Mouse (Mus musculus) left cerebral cortex, postnatal 25 days (tissue): ENCODE results near the gene Dbx1. TPM values are rescaled to one million over a fixed set of nuclear protein-coding genes. Genes with fewer than 3 reads are reported as not detected.

Experiments
- DNase-seq, 2 experiments: peaks; one replicate each; pipeline ENCODE4 v3.0.0; 2022; ENCODE audit warnings: low spot score in 2 of 2, mixed read lengths in 1 of 2
- intact Hi-C: fragments of 180-260 bp; cut with DNase I; formaldehyde crosslinking; loops from one replicate; pipeline ENCODE4 v1.15.1; 2025
- total RNA-seq, 2 experiments: library from RNA; stranded (reverse); gene quantifications; 2 replicates each; pipeline ENCODE4 v1.2.3; 2021

The Dbx1 gene
- total RNA-seq, 2 experiments from 2014 or later, result not detected

DNA sequence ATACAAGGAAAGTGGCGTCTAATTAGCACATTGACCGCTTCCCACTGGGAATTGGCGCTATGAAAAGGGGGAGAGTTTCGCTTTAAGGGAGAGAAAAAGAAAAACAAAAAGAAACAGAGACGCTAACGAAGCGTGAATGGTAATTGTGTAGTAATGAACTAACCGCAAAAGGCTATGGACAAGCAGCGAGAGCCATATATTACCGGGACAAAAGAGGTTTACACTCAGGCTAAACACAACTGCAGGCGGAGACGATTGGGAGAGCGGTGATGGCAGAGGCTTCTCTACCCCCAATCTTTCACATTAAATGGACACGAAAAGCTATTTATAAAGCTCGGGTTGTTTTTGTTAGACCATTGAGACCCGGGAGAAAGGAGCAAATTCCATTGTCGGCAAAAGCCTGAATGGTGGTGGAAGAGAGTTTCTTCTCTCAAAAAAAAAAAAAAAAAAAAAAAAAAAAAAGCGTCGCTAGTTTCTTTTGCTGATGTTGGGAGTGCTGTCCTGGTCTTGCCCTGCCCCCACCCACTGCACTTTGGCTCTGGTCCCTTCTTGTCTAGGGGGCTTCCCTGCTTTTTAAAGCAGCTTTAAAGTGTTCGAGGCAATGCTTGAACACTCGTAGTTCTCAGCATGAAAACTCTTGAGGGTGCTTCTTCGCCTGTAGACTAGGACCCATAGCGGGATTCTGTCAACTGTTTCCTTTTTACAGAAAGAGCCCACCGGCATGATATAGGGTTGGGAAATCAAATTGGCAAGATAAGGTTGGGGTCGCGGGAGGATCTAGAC is 2.2 kb downstream of the Dbx1 start:
- intact Hi-C loops, result no loop called here
- DNase-seq, result no peak

DNA sequence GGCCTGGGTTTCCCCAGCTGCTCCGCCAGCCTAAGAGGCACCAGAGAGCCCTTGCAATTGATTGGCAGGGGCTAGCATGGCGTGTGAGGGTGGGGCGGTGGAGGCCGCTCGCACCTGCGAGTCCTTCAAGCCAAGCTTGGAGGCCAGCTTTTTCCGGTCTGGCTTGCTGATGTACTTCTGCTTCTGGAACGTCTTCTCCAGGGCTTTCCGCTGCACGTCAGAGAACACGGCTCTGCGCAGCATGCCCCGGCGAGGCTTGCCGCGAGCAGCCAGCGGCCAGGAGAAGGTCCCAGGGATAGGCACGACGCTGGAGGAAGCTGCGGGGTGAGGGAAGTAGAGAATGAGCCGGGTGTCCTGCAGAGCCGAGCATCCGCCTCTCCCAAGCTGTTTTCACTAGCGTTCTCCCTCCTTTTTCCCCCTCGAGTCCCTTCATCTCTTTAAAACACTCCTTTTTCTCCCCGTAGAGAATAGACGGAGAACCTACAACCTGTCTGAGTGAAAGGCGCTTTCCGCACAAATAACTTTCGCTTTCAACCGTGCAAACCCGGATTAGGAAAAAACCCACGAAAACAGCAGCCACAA is 3.2 kb downstream of the Dbx1 start:
- no peak for DNase-seq
- intact Hi-C loops, result no loop called here

DNA sequence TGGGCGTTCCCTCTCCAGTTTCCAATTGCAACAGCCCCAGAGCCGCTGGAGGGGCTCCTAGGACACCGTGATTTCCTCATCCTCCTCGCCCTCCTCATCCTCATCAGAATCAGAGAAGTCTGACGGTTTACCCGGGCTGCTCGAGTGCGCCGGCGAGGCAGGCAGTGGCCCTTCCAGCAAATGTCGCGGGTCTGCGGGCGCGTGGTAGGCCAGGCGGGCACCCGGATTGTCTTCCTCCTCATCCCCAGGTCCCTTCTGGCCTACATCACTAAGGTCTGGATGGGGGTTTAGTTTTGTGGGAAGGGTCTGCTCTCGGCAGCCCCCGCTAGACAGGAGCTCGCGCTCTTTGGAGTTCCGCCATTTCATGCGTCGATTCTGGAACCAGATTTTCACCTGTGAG is 4.3 kb downstream of the Dbx1 start:
- intact Hi-C loops, result no loop called here
- no peak for DNase-seq

DNA sequence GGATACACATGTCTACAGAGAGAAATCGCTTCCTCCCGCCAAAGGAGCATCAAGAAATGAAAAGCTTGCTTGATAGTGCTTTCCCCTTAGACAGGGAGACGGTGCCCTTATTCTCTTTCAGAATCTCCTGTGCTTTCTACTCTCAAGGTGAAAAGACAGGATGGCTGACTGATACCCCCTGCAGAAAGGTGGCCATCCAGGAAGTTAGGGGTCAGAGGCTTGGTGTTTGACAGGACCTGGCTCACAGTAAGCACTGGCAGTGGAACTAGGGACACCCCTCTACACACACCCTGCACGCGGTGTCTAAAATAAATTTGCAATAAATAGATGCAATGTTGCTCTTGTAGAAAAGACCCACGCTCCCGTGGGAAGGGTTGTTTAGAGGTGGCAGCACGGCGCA is 4.8 kb downstream of the Dbx1 start:
- no peak for DNase-seq
- intact Hi-C loops, result no loop called here

DNA sequence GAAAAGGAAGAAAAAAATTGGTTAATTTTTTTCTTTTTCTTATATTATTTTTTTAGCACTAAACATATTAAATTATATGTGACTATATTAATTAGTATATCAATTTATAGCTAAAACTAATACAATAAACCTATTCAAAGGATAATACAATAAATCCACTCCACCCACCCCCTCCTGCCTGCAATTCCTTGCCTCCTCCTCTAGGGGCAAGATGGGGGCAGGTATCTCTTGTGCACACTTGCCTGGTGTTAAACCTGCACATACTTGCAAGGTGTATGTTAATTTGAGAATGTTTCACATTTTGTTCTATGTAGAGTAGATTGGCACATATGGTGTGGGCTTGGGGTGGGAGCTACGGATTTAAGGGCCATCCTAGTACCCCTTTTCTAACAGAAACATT is 16.5 kb downstream of the Dbx1 start:
- DNase-seq, result no peak
- intact Hi-C loops, result no loop called here

DNA sequence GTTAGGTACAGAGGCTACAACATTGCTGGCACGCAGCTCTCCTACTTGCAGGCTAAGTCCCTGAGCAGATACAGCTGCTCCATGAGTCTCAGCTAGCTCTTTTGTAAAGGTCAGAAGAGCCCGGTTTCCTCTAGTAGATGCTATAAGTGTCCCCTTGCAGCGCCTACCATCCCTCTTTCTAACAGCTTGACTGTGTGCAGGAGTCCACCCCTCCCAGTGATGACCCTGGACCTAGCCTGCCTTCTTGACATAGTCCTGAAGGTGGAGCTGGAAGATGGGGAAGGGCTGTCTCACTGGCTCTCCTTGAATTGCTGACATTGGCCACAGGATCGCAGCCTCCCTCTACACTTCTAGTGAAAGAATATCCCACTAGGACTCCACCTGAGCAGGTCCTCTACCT is 19.6 kb downstream of the Dbx1 start:
- intact Hi-C loops, result loop anchor here (5.0 kb wide), 1 partner anchor 305 kb away; no protein-coding TSS in a partner anchor
- DNase-seq, result peak in 1 of 2 experiments; percentile 1

DNA sequence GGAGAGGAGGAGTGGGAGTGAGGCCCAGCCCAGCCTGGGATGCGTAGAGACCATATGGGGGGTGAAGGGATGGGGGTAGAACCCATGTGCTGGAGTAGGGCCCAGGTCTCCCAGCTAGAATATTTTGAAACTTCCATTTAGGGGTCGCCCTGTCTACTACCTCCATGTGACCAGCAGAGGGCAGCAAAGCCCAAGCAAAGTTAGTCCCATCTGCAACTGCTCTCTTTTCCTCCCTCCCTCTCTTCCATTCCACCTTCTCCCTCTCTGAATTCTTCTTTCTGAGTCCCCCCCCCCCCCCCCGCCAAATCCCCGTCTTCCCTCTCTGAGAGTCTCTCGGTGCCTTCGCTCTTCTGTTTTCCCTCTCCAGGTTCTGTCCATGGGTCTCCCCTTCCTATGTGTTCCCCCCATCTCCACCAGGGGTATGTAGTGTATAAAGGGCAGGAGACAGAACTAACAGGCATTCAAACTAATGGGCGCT is 20.4 kb downstream of the Dbx1 start:
- peak; percentile 59 to 70 for DNase-seq
- intact Hi-C loops, result loop anchor here (1.0 to 5.0 kb wide), 2 partner anchors 135 to 306 kb away; no protein-coding TSS in a partner anchor

DNA sequence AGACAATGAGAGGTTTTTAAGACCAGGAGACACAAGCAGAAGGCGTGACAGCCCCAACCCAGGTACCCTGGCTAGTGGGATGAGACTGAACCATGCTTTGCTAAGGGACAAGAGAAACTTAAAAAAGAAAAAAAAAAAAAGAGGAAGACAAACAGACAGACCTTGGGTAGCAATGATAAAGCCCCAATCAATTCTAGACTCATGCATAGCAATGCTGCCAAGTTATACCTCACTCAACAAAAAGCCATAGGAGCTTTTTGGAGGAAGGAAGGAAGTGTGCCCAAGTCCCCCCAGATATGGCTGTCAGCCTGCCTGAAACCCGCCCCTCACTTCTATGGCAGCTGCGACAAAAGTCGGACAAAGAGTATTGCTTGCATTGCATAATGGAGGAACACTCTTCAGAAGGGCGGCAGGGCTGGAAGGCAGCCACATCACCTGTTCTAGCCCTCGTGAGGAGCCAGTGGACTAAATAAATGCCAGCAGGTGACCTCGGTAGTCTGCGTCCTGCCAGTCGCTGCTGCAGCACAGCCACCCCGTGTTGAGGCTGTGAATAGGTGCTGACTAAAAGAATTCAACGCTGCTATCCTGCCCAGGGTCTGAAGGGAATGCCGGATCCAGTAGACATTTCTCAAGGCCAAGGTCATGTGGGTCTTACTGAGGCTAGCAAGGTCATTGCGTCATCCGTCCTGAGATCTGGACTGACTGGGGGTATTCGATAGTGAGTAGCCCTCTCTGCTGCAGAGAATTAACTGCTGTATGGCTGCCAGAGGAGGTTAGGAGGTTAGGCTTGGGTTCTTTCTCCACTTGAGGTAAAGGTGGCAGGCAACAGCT is 31.5 kb downstream of the Dbx1 start:
- DNase-seq, result peak in 1 of 2 experiments; percentile 4
- intact Hi-C loops, result no loop called here

DNA sequence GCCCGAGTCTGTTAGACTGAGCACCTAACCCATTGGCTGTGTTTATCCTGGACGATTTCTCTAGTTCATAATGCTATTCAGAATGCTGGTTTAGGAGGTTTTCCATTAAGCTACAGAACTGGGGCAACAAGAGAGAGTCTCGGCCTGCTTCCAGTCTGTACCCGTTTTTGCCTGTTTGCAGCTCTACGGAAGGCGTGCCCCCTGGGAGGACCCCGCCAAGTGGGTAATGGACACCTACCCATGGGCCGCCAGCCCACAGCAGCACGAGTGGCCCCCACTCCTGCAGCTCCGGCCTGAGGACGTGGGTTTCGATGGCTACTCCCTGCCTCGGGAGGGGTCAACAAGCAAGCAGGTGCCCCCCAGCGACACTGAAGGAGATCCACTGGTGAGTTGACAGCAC is 32.4 kb downstream of the Dbx1 start:
- intact Hi-C loops, result no loop called here
- no peak for DNase-seq

DNA sequence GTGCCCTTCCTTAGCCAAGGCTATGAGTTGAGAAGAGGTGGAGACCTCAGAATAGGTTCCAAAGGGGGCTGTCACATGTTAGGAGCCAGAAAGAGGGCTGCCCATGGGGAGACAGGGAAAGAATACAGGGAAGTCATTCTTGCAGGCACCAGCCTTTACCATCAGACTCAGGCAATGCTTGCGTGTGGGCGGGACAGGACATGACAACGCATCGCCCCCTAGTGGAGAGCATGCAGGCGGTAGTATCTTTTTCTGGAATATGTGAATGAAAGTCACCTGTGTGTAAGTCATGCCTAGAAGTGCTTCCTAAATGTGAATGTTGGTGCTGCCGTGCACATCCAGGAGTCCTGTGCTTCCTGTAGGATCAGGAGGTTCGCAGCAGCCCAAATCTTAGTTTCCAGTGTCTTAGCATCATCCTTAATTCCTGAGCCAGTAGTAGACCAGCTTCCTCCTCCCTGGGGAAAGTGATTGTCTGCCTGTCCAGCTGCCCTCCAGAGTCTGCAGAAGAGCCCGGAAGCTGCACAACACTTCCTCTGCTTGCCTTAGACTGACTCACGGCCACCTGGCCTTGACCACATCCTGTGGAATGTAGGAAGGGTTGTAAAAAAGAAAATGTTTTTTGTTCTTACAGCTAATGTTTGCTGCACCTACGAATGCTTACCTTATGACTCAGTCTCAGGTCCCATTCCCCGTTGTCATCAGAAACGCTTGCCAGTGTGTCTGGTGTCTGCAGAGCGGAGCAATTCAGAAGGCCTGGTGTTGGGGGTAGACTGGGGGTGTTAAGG is 35.3 kb downstream of the Dbx1 start:
- peak; percentile 86 to 93 for DNase-seq
- intact Hi-C loops, result no loop called here

DNA sequence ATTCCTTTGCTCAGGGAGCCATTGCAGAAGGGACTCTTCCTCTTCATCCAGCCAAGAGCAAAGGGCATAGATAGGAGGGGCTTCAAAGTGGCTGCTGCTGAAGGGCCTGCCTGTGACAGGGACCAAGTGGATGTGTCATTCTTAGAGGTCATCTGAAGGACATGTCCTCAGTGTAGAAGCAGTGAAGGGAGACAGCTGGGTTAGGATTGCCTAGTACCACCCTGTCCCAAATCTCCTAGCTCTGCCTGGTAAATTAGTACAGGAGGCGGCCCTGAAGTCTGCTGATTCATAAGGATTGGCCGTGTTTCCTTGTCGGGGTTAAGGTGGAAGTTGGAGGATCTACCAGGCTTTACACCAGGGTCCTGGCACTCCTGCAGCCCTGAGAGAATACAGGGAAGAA is 36.7 kb downstream of the Dbx1 start:
- intact Hi-C loops, result no loop called here
- DNase-seq, result no peak

DNA sequence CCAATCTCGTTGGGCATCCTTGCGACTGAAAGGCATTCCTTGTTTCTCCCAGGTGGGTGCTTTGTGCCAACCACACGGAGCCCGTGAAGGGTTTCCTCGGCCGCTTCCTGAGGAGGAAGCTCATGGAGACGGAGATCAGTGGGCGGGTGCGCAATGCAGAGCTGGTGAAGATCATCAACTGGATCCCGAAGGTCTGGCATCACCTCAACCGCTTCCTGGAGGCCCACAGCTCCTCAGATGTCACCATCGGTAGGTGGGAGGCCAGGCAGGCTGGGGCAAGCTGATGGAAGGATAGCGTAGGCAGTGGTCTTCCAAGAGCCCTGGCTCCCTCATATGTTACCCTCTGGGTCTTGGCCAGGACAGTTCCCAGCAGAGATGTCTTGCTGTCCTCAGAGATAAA is 38.4 kb downstream of the Dbx1 start:
- DNase-seq, result no peak
- intact Hi-C loops, result no loop called here

DNA sequence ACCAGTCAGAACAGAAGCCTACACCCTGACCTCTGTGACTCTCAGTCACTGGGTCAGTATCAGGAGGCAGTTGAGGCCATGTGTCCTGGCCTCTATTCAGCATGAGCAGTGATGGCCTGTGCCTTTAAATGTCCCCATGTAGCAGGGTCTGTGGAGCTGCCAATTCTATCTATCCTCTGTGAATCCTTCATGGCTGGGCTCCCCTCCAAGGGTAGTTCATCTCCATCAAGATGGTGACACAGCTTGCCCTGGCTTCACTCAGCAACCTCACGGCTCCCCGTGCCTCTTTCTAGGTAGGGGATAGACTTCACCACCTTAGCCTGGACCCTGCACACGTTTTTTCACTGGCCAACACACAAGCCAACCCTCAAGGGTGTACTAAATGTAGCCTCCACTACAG is 38.9 kb downstream of the Dbx1 start:
- intact Hi-C loops, result no loop called here
- no peak for DNase-seq

DNA sequence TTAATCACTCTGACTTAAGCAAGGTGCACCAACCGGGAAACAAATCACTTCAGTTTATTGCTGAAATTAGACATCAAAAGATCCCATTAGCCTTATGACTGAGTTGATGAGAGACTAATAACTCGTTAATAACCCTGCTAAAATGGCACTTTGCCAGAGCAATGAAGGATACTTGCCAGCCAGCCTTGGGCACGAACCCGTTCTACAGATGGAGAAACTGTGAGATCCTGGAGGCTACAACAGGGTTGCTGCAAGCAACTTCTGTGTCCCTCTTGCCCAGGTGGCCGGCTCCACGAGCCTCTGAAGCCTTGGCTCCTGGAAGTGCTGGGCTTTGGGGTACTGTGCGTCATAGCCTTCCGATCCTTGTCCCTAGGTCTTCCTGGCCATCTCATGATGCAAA is 47.0 kb downstream of the Dbx1 start:
- intact Hi-C loops, result no loop called here

DNA sequence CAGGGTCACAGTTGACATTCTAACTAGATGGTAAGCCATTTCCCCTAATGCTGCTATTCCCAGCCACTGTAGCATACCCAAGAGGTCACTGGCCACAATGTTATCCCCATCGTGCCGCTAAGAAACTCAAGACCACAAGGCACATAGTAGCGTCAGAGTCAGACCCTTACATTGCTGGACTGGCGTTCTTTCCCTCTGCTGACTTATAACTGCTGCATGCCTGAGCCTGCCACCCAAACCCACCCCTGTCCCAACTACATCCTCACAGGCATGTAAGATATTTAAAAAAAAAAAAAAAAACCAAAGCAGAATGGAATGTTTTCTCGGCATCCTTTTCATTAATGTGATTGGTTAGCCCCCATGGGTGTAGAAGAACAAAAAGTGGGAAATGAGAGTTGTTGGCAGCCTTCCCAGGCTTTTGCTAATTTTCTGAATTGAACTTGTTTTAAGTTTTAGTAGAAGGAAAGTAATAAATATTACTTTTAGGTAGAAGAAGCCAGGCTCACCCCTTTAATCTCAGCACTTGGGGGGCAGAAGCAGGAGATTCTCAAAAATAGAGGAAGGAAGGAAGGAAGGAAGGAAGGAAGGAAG is 50.0 kb downstream of the Dbx1 start:
- intact Hi-C loops, result no loop called here
- DNase-seq, result no peak

More for the DNA sequence above, 47.0 kb downstream of the Dbx1 start:
- DNase-seq, result no peak

DNA sequence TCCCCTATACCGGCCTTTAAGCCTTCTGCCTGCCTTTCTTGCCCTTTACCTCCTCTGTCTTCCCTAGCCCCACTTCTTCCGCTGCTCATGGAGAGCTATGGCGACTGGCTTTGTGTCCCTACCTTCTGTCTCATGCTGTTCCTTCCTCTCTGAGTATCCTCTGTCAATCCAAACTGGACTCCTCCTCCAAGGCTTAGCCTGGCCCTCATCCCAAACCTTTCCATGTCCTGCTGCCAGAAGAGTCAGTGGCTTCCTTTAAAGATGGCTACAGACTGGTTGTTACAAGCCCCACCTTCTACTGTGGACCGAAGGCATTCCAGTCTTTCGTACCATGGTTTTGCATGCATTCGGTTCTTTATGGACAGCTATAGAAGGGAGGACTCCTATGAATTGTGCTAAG is 53.5 kb downstream of the Dbx1 start:
- no peak for DNase-seq
- intact Hi-C loops, result no loop called here

DNA sequence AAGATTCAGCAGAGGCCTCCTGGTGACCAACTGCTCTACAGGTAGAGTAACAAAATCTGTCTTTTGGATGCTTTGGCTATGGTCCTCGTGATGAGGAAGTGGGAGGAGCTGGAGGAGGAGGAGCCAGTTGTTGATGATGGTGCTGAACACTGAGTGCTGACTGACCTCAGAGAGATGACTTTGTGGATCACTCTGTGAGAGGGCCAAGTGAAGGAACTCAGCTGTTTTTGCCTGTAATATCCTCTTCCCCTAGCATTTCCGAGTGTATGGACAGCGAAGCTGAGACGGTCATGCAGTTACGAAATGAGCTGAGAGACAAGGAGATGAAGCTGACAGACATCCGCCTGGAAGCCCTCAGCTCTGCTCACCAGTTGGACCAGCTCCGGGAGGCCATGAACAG is 54.1 kb downstream of the Dbx1 start:
- no peak for DNase-seq
- intact Hi-C loops, result no loop called here

DNA sequence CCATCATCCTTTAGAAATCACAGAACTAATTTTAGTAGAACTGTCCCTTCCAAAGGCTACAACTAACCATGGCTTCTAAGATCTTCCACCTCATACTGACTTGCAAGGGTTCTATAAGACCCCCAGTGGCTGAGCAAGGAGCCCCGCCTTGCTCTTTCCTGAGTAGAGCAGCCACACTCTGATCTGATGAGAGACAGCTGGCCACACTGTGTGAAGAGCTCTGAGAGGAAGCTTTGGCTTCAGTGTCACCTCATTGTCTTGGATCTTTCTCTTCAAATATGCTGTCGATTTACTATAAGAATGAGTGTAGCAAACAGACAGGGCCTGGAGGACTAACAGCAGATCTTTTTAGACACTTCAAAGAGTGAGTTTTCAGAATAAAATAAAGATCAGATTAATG is 54.7 kb downstream of the Dbx1 start:
- intact Hi-C loops, result no loop called here
- DNase-seq, result no peak
